Mouse (Mus musculus) neural tube, embryonic 14.5 days (tissue): ENCODE measurements around the gene Igsf6. TPM values are rescaled to one million over a fixed set of nuclear protein-coding genes. Genes with fewer than 3 reads are reported as not detected.

Experiments used
- ATAC-seq: fragments of 200-750 bp; cut with Nextera tagmentation; 2 replicates; pipeline ENCODE4 v1.8.0; 2017; ENCODE audit warnings: low read depth, mild to moderate bottlenecking, moderate TSS enrichment, moderate library complexity
- H3K27ac ChIP-seq: fragments of 300-500 bp; sonication (generic); 2 replicates; pipeline ENCODE4 v1.5.1; 2014; ENCODE audit warnings: low read depth, mild to moderate bottlenecking, control low read depth, low read length, moderate library complexity, mixed read lengths
- H3K27me3 ChIP-seq: fragments of 300-500 bp; sonication (generic); 2 replicates; pipeline ENCODE4 v1.6.1; 2014; ENCODE audit warnings: low read length; ENCODE audit not compliant: control insufficient read depth, insufficient read depth
- H3K36me3 ChIP-seq: fragments of 300-500 bp; sonication (generic); 2 replicates; pipeline ENCODE4 v1.6.1; 2014; ENCODE audit warnings: low read length, mixed read lengths; ENCODE audit not compliant: control insufficient read depth, insufficient read depth
- H3K4me1 ChIP-seq: fragments of 300-500 bp; sonication (generic); 2 replicates; pipeline ENCODE4 v1.6.1; 2014; ENCODE audit warnings: low read length; ENCODE audit not compliant: control insufficient read depth, insufficient read depth
- H3K4me2 ChIP-seq: fragments of 300-500 bp; sonication (generic); 2 replicates; pipeline ENCODE4 v1.6.1; 2014; ENCODE audit warnings: mild to moderate bottlenecking, low read depth, low read length, control low read depth
- H3K4me3 ChIP-seq: fragments of 300-500 bp; sonication (generic); 2 replicates; pipeline ENCODE4 v1.5.1; 2014; ENCODE audit warnings: low read depth, low read length, control low read depth, mixed read lengths
- H3K9ac ChIP-seq: fragments of 300-500 bp; sonication (generic); replicated peaks from 2 replicates; pipeline ENCODE4 v1.6.1; 2014; ENCODE audit warnings: low read depth, mild to moderate bottlenecking, control low read depth, low read length, mixed read lengths
- H3K9me3 ChIP-seq: fragments of 300-500 bp; sonication (generic); 2 replicates; pipeline ENCODE4 v1.6.1; 2016; ENCODE audit warnings: low read length; ENCODE audit not compliant: control insufficient read depth
- WGBS: fragments of 180-500 bp; shearing (Covaris S2); extraction: QIAGEN DNeasy Blood & Tissue Kit; methylation state at CpG from one replicate; pipeline ENCODE4 v1.1.7; 2014; 5-methylcytosine and 5-hydroxymethylcytosine counted together
- polyA plus RNA-seq: library from polyadenylated mRNA; unstranded; fragments of >200 nt; fragmentation: Nextera tagmentation; extraction: Ambion mirVana; gene quantifications from 2 replicates; pipeline ENCODE4 v1.2.1, GENCODE M21; 2014

Igsf6 gene
- polyA plus RNA-seq, 1 experiment from 2014 or later: 0.87 TPM

GRCm38 (mm10) chr7:121020277-121020676 is 54.1 kb downstream of the Igsf6 start:
- Histone ChIP-seq H3K4me1 (no peaks in the 10 kb centered on the region), H3K27me3 (no peaks in the 10 kb centered on the region), H3K9me3 (no peaks in the 10 kb centered on the region), H3K4me2 (no peak overlapping the region), H3K27ac (no peak overlapping the region), H3K36me3 (no peaks in the 10 kb centered on the region), H3K4me3 (no peak overlapping the region), H3K9ac (no peak overlapping the region)
- no peak for ATAC-seq
- 43% methylated on average over 8 of the region's 8 CpGs for WGBS

DNA sequence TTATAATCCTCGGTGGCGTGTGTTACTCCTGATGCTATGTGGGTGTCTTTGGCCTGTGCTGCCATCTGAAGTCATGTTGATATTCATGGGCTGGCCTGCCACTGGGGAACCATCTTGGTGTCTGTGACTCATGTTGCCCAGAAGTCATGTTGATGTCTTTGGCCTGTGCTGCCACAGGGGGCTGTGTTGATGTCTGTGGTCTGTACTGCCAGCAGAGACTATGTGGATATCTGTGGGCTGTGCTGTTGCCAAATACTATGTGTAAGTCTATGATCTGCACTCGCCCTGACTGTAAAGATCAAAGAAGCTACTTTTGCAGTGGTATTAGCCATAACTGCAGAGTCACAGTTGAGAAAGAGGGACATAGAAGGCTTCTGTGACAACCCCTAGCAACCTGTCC is 55.6 kb downstream of the Igsf6 start:
- H3K9me3 ChIP-seq: no peaks in the 10 kb centered on the region
- no peak overlapping the region for H3K27ac ChIP-seq
- no peak for ATAC-seq
- no peaks in the 10 kb centered on the region for H3K36me3 ChIP-seq
- H3K4me2 ChIP-seq: no peak overlapping the region
- 88% methylated on average over 3 of the region's 3 CpGs for WGBS
- no peak overlapping the region for H3K4me3 ChIP-seq
- H3K4me1 ChIP-seq: no peaks in the 10 kb centered on the region
- no peak overlapping the region for H3K9ac ChIP-seq
- H3K27me3 ChIP-seq: no peaks in the 10 kb centered on the region

GRCm38 (mm10) chr7:121014486-121014885 is 59.9 kb downstream of the Igsf6 start:
- Histone ChIP-seq H3K4me1 (no peaks in the 10 kb centered on the region), H3K4me3 (no peak overlapping the region), H3K27ac (no peak overlapping the region), H3K36me3 (no peaks in the 10 kb centered on the region), H3K27me3 (no peaks in the 10 kb centered on the region), H3K9me3 (no peaks in the 10 kb centered on the region), H3K4me2 (no peak overlapping the region), H3K9ac (no peak overlapping the region)
- WGBS: 90% methylated on average over 10 of the region's 10 CpGs
- ATAC-seq: no peak

Other genes starting within 250 kb of the Igsf6 start
- 11.6 and 16.9 TPM in 2 replicates for gene Eef2k, start 231.7 kb downstream of the Igsf6 start, polyA plus RNA-seq
- gene Polr3e, start 156.8 kb downstream of the Igsf6 start, polyA plus RNA-seq: 14.5 and 16.2 TPM in 2 replicates
- 18.7 and 21.0 TPM in 2 replicates for gene Cdr2, start 92.3 kb downstream of the Igsf6 start, polyA plus RNA-seq
- 0.41 TPM in 1 of 2 replicates, not detected in the other for gene Mfsd13b, start 92.1 kb downstream of the Igsf6 start, polyA plus RNA-seq
- 200 and 204 TPM in 2 replicates for gene Mettl9, start 40.1 kb downstream of the Igsf6 start, polyA plus RNA-seq
- 0.09 and 0.13 TPM in 2 replicates for gene Otoa, start 7.1 kb upstream of the Igsf6 start, polyA plus RNA-seq